Mouse (Mus musculus): ENCODE results near the gene Aff1. TPM values are rescaled to one million over a fixed set of nuclear protein-coding genes. Genes with fewer than 3 reads are reported as not detected.

Aff1 gene
- total RNA-seq, 2 experiments from 2014 or later: 38.4 to 56.7 TPM

DNA sequence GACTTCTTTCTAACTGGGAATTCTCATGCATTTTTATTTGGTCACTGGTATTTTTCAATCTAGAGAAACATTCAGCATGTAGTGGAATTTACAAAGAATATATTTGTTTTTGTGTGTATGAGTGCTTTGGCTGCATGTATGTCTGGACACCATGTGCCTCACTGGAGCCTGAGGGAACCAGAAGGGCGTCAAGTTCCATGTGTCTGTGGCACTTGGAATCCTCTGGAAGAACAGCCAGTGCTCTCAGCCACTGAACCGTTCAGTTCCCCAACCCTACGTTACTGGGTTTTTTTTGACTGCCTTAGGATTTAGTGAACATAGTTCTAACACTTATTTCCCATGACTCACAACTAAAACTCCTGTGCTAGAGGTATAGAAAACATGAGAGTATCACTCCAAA is 76.8 kb downstream of the Aff1 start:
- intact Hi-C loops (cut with DNase I): no loop called here
- DNase-seq: no peak

DNA sequence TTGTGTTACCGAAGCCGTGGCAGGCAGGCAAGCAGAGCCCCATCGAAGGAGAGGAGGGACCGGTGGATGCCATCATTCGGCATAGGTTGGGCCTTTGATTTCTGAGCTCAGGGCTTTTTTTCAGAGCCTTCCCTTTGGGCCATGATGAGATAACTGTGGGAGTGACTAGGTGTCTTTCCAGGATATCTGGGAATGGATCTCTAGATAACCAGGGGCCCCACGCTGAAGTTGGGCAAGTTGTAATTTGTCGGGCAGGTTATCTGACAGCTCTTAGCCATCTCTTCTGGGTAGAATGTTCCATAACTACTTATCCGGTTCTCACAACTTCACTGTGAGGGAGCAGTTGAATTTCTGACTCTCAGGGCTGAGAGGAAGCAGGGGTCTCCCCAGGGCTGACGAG is 77.5 kb downstream of the Aff1 start:
- intact Hi-C loops (cut with DNase I): no loop called here
- no peak for DNase-seq

DNA sequence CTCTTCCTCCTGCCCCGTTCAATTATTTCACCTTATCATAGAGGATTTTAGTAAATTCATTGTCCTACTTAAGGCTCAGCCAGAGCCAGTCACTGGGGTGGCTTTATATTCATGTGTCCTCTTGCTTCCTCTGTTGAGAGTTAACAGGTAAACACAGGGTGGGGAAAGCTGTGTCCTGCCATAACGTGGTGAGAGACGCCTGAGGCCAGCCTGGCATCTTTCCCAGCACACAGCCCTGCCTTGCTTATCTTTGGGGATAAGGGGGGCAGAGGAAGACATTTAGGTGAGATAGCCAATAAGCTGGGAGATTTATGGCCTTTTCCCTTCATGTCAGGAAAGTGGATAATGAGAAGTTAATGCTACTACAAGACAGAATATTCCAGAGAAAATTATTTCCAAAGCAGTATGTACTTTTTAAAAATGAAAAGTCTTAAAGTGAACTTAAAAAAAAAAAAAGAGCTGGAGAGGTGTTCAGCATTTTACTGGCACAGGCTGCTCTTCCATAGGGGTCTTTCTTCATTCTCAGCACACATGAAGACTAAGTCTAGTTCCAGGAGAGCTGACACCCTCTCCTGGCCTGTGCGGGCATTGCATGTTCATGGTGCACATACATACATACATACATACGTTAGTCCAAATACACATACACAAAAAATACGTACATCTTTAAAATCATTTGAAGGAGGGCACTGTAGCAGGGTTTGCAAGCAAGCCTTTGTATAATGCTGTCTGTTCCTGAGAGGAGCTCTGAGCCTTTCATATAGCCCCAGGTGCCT is 78.5 kb downstream of the Aff1 start:
- intact Hi-C loops (cut with DNase I): no loop called here
- DNase-seq: peak; percentile 61 to 79

DNA sequence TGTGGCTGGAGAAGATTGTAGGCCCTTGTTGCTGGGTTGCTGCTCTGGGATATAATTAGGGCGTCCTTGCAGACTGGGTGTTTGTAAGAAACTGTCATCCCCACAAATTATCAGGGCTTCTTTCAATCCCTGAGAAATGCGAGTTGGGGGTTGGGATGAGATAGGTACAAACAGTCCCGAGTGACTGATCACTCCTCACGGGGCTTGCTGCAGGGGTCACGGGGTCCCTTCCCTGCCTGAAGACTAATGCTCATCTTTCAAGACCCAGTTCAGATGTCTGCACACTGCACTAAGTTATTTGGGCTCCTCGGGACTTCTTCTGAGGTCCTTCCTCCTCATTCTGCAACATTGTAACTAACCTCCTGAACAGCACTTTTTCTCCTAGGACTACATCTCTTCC is 79.2 kb downstream of the Aff1 start:
- intact Hi-C loops (cut with DNase I): no loop called here

DNA sequence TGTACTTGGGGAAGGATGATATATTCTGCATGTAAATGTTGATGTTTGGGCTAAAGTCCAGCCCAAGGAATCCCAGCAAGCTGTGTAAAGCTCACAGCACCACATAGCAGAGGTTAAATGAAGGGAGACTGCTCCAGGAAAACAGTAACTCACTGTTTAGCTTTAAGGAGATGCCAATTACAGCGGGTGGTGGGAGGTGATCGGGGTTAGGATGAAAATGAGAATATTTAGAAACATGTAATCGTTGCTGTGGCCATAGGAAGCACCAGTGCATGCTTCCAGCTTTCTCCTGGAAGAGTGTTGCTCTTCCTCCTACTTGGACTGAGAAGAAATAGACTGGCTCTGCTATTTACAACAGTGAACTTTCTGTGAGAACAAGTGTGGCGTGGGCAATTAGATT is 80.1 kb downstream of the Aff1 start:
- intact Hi-C loops (cut with DNase I): no loop called here

More for the DNA sequence above, 79.2 kb downstream of the Aff1 start:
- no peak for DNase-seq

DNA sequence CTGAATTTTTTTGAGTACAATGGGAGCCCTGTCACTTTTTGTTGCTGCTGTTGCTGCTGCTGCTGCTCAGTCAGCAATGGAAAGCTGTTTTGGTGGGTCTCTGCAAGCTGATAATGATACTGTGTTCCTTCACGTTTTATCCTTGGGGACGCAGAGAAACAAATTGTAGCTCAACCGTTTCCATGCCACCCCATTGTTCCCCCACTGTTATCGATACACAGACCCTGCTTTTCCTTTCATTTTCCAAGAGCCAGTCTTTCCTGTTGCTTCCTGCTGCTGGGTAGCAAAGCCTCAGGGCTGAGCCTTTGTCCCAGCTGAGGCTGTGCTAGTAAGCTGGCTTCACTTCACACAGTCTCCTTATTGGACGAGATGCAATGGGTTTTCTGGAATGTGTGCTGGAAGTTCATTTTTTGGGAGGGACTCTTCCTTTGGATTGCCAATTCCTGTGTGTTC is 81.0 kb downstream of the Aff1 start:
- DNase-seq: peak; percentile 66 to 68
- intact Hi-C loops (cut with DNase I): no loop called here

More for the DNA sequence above, 80.1 kb downstream of the Aff1 start:
- DNase-seq: no peak

DNA sequence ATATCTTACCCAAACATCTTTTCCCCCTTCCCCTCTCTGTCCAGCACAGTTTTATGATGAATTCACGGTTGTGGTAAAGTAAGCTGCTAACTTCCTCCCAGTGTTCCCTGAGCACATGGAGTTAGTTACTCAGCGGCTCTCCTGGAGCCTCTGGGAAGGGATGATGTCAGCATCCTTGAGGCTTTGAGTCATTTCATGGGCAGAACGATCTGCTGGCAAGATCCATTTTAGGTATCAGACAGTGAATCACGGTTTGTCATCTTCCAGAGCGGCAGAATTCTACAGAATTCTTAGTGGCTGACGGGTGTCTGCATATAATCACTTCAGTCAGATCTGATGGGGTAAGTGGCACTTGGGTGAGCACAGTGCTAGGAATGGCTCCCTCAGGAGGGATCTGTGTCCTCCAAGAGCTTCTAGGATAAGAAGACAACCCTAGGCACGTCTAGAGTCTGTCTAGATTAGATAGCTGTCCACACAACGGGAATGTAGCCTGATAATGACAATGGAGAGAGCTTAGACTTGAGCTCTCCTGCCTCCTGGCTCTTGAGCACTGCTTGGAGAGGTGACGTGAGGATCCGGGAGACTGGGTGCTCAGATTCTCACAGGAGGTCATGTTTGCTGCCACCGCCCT is 82.6 kb downstream of the Aff1 start:
- intact Hi-C loops (cut with DNase I): loop anchor here (2.0 kb wide), 1 partner anchor 20 kb away; no protein-coding TSS in a partner anchor
- no peak for DNase-seq

DNA sequence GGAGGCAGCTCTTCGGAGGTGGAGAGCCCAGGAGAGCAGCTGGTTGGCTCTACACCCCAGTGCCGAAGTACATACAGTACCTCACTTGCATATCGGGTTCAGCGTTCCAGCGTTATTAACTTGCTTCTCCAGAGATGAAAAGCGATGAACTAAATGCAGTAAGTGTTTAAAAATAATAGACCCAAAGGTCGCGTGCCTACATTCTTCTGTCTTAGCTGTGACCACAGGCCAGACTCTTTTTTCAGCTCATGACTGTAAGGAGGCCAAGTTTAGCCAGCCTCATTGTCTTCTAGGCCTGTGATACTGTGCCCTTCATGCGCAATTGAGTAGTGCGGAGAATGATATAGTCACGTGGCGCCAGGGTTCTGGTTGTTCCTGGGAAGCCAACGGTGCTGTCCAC is 83.3 kb downstream of the Aff1 start:
- intact Hi-C loops (cut with DNase I): loop anchor here (2.0 kb wide), 1 partner anchor 21 kb away; no protein-coding TSS in a partner anchor
- peak in 1 of 2 experiments; percentile 67 for DNase-seq

DNA sequence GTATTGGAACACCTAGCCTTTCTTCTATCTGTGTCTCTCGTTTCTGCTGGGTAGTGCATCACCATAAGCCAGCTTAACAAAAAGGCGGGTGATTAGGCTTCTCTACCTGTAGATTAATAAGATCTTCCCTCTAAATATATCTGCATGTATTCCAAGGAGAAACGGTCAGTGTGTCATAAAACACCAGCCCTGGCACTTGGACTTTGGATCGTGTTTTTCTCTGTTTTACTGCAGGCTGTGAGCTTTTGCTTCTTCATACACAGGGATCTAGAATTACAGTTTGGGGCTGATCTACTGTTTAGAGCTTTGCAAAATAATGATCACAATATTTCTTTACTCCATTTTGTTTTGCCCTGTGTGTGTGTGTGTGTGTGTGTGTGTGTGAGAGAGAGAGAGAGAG is 84.7 kb downstream of the Aff1 start:
- DNase-seq: no peak
- intact Hi-C loops (cut with DNase I): no loop called here

DNA sequence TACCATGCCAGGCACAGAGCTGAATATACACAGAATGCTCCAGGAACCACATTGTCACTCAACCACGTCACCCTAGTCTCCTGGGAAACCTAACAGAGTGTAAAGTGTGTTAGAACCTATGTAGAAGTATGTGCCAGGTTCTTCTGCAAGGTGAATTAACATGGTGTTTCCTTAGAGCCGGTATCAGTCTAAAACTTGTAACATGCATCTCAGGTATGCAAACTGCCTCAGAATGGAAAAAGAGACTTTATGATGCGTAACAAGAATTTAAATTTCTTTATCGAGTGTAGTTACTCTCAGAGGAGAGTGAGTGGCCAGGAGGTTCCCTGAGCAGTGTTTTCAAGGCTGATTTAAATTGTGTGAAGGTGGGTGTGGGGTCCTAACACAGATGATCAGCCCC is 85.3 kb downstream of the Aff1 start:
- DNase-seq: no peak
- intact Hi-C loops (cut with DNase I): no loop called here

DNA sequence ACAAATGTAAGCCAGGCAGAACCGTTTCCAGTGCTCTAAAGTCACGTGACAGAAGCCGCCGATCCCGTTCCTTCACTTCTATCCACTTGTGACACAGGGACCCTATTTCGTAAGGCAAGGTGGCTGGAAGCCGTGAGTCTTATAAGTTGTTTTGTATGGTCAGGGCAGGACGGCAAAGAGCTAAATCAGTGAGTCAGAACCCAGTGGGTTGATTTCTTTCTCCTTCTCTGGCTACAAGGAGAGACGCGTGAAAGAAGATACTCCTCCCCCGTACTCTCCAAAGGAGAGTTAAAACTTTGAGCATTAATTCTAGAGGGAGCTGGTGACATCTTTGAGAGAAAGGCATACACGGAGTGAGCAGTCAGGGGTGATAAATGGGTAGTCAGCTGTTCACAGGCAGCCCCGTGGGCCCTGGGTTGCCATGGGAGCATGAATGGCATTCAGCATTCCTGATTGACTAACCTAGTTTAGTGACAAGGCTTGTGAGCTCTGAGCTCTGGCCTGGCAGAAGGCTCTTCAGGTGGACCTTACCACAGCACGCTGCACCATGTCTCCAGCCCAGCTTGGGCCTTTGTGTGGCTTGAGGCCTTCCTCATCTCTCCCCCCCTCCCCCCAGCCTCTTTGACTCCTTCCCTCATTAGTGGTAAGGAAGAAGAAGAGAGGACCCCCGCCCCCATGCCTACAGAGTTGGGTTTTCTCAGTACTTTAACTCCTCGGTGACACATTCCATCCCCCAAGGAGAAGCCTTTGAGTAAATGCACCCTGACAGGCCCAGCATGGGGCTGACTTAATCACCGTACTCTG is 86.3 kb downstream of the Aff1 start:
- intact Hi-C loops (cut with DNase I): no loop called here
- DNase-seq: peak; percentile 50 to 57

DNA sequence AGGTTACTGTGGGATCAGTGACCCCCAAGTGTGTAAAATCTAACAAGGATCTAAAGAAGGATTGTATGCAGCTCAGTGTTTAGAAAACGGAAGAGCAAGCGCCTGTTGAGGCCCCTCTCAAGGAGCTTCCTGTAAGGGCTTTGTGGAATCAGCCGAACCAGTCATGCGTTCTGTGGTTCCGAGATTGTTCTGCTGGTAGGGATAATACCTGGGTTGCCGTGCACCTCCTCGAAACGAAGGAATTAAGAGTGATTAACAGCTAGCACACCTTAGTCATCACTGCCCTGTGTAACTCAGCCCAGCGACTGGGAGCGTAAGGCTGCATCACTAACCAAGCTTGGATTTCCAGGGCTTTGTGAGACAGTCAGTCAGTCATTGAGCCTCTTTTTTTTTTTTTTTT is 87.7 kb downstream of the Aff1 start:
- intact Hi-C loops (cut with DNase I): loop anchor here (2.0 kb wide), 1 partner anchor 37 kb away; no protein-coding TSS in a partner anchor
- DNase-seq: no peak

DNA sequence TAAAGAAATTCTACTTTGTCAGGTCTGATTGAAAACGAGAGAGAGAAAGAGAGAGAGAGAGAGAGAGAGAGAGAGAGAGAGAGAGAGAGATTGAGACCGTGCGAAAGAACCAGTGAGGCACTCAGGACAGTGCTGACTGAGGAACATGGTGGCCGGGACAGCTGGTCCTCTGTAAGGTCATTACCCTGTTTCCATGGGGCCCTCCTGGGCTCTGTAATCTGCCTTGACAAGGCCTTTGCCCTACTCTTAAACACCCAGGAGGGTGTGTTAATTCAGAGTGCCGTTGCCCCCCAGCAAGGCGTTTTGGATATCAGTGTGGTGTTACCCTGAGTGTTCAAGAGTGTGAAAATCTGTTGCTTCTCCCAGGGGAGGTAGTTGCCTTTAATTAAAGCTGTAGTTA is 88.1 kb downstream of the Aff1 start:
- DNase-seq: no peak
- intact Hi-C loops (cut with DNase I): loop anchor here (2.0 kb wide), 1 partner anchor 37 kb away; no protein-coding TSS in a partner anchor

DNA sequence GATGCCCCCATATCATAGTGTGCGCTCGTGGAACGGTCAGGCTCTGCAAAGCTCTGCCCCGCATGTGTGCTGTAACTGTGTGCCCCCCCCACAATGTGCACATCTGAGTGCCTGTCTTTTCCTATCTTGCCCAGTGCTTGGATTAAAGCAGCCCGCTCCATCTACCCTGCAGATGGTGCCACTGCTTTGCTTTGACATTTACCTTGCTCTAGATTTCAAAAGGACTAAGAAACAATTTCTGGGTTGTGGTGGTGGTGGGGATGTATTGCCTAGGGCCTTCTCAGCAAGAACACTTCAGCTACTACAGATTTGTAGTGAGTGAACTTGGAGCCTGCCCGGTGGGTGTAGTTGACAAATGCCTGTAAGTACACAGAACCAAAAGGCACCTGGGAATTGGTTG is 88.7 kb downstream of the Aff1 start:
- peak; percentile 41 to 62 for DNase-seq

DNA sequence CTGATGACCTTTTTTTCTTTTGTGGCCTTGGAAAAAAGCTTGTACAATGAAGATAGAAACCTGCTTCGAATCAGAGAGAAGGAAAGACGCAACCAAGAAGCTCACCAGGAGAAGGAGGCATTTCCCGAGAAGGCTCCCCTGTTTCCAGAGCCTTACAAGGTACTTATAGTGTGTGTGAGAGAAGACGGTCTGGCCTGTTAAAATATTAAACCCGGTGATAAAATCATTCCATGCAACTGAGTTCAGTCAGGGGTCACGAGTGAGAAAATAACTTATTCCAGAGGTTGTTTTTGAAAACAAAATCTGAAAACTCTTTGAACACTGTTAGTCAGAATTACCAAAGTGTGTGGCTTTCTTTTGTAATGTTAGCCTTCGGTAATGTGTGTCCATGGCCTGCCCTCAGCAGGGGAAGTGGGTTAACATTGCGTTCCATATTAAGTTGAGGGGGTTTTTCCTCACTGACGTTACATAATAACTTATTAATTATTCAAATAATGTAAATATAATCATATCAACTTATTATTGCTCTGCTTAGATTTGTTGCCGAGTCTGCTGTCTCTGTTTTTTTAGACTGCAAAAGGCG is 91.0 kb downstream of the Aff1 start:
- DNase-seq: no peak
- intact Hi-C loops (cut with DNase I): no loop called here

More for the DNA sequence above, 88.7 kb downstream of the Aff1 start:
- intact Hi-C loops (cut with DNase I): loop anchor here (2.0 kb wide), 1 partner anchor 36 kb away; no protein-coding TSS in a partner anchor

DNA sequence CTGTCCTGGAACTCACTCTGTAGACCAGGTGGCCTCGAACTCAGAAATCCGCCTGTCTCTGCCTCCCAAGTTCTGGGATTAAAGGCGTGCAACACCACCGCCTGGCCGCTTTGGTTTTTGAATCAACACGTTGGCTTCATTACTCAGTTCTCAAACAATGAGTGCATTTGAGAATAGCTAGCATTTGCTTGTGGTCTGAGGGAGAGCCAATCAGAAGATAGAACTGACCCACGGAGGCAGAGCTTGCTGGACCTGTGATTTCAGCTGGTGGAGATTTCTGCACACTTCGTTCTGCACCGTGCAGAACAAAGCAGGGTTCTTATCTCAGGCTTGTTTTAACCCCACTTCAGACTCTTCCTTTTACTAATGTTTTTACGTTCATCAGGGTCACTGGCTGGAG is 93.9 kb downstream of the Aff1 start:
- intact Hi-C loops (cut with DNase I): loop anchor here (5.0 kb wide), 1 partner anchor 34 kb away; no protein-coding TSS in a partner anchor

DNA sequence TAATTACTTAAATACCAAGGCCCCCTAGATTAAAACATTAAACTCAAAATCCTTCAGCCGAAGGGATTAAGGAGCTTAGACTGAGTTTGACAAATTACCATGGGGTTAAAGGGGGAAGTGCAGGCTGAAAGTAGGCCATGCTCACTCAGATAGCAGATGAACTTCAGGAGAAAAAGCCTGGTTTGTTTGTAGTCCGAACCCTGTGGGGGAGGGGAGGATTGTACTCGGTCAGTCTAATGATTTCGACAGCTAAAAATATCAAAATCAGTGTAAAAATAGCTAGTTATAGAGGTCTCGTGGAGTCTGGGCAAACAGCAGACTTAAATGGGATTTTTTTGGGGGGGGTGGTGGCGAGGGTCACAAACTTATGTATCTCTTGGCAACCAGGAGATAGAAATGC is 96.3 kb downstream of the Aff1 start:
- intact Hi-C loops (cut with DNase I): loop anchor here (5.0 kb wide), 1 partner anchor 36 kb away; no protein-coding TSS in a partner anchor
- DNase-seq: peak; percentile 44 to 64

More for the DNA sequence above, 93.9 kb downstream of the Aff1 start:
- no peak for DNase-seq

DNA sequence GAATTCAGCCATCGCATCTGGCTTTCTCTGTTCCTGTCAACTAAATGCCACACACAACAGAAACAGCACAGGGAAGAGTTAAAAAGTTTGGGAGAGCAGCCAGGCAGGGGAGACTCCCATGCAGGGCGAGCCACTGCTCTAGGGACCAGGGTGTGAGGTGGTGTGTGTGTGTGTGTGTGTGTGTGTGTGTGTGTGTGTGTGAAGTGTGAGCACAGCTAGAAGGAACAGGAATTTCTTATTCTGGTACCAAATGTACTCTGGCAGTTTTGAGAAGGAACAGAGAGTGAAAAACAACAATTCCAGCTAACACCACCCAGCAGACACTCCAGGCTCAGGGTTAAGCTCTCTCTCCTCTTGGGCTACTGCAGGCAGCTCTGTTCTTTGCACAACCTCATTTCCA is 96.8 kb downstream of the Aff1 start:
- intact Hi-C loops (cut with DNase I): loop anchor here (5.0 kb wide), 1 partner anchor 37 kb away; no protein-coding TSS in a partner anchor
- peak; percentile 84 to 86 for DNase-seq

DNA sequence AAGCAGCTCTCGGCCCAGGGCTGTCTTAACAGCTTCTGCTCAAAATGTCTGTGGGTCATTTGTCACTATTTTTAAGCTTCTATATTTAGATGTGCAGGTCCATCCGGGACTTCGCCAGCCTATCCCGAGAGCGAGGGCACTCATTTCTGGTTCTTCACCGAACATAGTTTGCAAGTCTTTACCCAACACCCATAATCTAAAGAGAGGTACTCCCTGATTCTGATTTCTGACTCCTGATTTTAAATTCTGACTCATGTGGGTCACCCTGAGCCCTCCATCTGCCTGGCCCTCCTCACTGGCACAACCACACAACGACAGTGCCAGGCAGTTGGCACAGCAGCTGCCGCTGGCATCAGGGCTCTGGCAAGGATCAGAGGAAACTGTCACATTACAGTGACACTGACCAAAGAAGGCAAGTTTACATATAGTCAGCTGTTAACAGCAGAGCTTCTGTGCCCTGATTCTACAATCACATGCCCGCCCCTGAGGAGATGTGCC is 97.5 kb downstream of the Aff1 start:
- peak; percentile 89 to 90 for DNase-seq
- intact Hi-C loops (cut with DNase I): loop anchor here (2.0 to 5.0 kb wide), 2 partner anchors 25 to 37 kb away; no protein-coding TSS in a partner anchor

DNA sequence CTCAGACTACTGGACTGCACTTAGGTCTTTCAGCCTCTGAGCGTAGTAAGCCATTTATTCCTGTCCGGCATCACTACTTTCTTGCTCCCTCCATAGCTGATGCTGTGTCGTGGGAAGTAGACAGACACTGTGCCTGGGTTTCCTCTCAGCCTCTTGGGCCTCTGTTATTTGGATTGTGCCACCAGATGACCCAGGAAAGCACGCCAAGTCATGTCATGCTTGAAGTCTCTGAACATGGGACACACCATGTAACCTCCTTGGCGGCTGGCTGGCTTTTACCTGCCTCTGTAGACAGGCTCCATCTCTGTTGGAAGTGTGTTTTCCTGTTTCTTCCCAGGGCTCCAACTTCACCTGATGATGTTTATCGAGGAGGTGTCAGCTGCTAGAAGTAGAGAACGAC is 99.6 kb downstream of the Aff1 start:
- intact Hi-C loops (cut with DNase I): loop anchor here (2.0 kb wide), 1 partner anchor 23 kb away; no protein-coding TSS in a partner anchor
- no peak for DNase-seq

Data from heart, postnatal 10 days (tissue).